Mouse (Mus musculus) right cerebral cortex, postnatal 4 days (tissue): Measurements from ENCODE around the gene Rnf187.

Experiments
- DNase-seq: peaks from one replicate; pipeline ENCODE4 v3.0.0-alpha.2; 2022

Rnf187 gene

GRCm38 (mm10) chr11:58890511-58890910 lies 48.2 kb downstream of the Rnf187 start:
- DNase-seq, result no peak

GRCm38 (mm10) chr11:58883756-58884155 lies 55.0 kb downstream of the Rnf187 start:
- DNase-seq, result no peak
